Mouse (Mus musculus) olfactory bulb, adult 2 months (tissue): Measurements from ENCODE around the gene Cd96.

Source experiments
- CTCF ChIP-seq: fragments of 200-500 bp; IDR thresholded peaks from 2 replicates; pipeline ENCODE4 v1.5.1; 2012; ENCODE audit warnings: low read depth, mild to moderate bottlenecking, low read length, moderate library complexity; ENCODE audit not compliant: insufficient read depth
- POLR2A ChIP-seq: fragments of 200-500 bp; IDR thresholded peaks from 2 replicates; pipeline ENCODE4 v1.6.1; 2012; ENCODE audit warnings: mild to moderate bottlenecking, low read depth, low read length, moderate library complexity; ENCODE audit not compliant: insufficient read depth

- TF ChIP-seq CTCF = no peak
- TF ChIP-seq POLR2A = no peak
Observed at GRCm38 (mm10) chr16:46120607-46121006, 556 bp upstream of the Cd96 start.
